Mouse (Mus musculus) midbrain, embryonic 14.5 days (tissue): ENCODE data around the gene B230104I21Rik. TPM values are rescaled to one million over a fixed set of nuclear protein-coding genes. Genes with fewer than 3 reads are reported as not detected.

ENCODE experiments used
- ATAC-seq: fragments of 200-750 bp; cut with Nextera tagmentation; 2 replicates; pipeline ENCODE4 v1.8.0; 2017; ENCODE audit warnings: moderate number of reproducible peaks, moderate library complexity; ENCODE audit not compliant: low FRiP score, low TSS enrichment
- DNase-seq: peaks from one replicate; pipeline ENCODE4 v3.0.0-alpha.2; 2015
- H3K27ac ChIP-seq: fragments of 300-500 bp; sonication (generic); replicated peaks from 2 replicates; pipeline ENCODE4 v1.5.1; 2014; ENCODE audit warnings: mild to moderate bottlenecking, low read depth, low read length, moderate library complexity
- H3K27me3 ChIP-seq: fragments of 300-500 bp; sonication (generic); 2 replicates; pipeline ENCODE4 v1.6.1; 2014; ENCODE audit warnings: low read length, control low read depth, mixed read lengths; ENCODE audit not compliant: control insufficient read depth, insufficient read depth
- H3K36me3 ChIP-seq: fragments of 300-500 bp; sonication (generic); 2 replicates; pipeline ENCODE4 v1.6.1; 2014; ENCODE audit warnings: low read length, control low read depth; ENCODE audit not compliant: control insufficient read depth, insufficient read depth
- H3K4me1 ChIP-seq: fragments of 300-500 bp; sonication (generic); 2 replicates; pipeline ENCODE4 v1.6.1; 2014; ENCODE audit warnings: mild to moderate bottlenecking, antibody characterized with exemption, low read length, control low read depth; ENCODE audit not compliant: control insufficient read depth, insufficient read depth
- H3K4me2 ChIP-seq: fragments of 300-500 bp; sonication (generic); 2 replicates; pipeline ENCODE4 v1.6.1; 2014; ENCODE audit warnings: mild to moderate bottlenecking, low read length, moderate library complexity
- H3K4me3 ChIP-seq: fragments of 300-500 bp; sonication (generic); replicated peaks from 2 replicates; pipeline ENCODE4 v1.5.1; 2014; ENCODE audit warnings: low read depth, low read length
- H3K9ac ChIP-seq: fragments of 300-500 bp; sonication (generic); replicated peaks from 2 replicates; pipeline ENCODE4 v1.6.1; 2014; ENCODE audit warnings: mild to moderate bottlenecking, low read length, moderate library complexity
- H3K9me3 ChIP-seq: fragments of 300-500 bp; sonication (generic); 2 replicates; pipeline ENCODE4 v1.6.1; 2016; ENCODE audit warnings: low read length, control low read depth, mixed read lengths; ENCODE audit not compliant: control insufficient read depth
- WGBS: fragments of 180-500 bp; shearing (Covaris S2); extraction: QIAGEN DNeasy Blood & Tissue Kit; methylation state at CpG from one replicate; pipeline ENCODE4 v1.1.7; 2014; 5-methylcytosine and 5-hydroxymethylcytosine counted together
- polyA plus RNA-seq: library from polyadenylated mRNA; unstranded; fragments of >200 nt; fragmentation: Nextera tagmentation; extraction: Ambion mirVana; gene quantifications from 2 replicates; pipeline ENCODE4 v1.2.1, GENCODE M21; 2014

Gene B230104I21Rik
- polyA plus RNA-seq, 1 experiment from 2014 or later: not detected

- 0 out of 2 replicates have a peak, but pooled peaks have one; percentile 46 for ATAC-seq
- H3K4me1 ChIP-seq: peaks cover 34% of the 10 kb centered on the region
- DNase-seq: no peak
- no peaks in the 10 kb centered on the region for H3K9me3 ChIP-seq
- WGBS: 32% methylated on average over 18 of the region's 18 CpGs
- no peaks in the 10 kb centered on the region for H3K36me3 ChIP-seq
- H3K27me3 ChIP-seq: no peaks in the 10 kb centered on the region
- no peak overlapping the region for H3K4me3 ChIP-seq
- H3K27ac ChIP-seq: no peak overlapping the region
- no peak overlapping the region for H3K9ac ChIP-seq
- H3K4me2 ChIP-seq: no peak overlapping the region
These were observed 57.5 kb downstream of the B230104I21Rik start for GRCm38 (mm10) chr4:154393196-154394122.

- WGBS: 48% methylated on average over 7 of the region's 7 CpGs
- H3K9me3 ChIP-seq: no peaks in the 10 kb centered on the region
- peaks cover 34% of the 10 kb centered on the region for H3K4me1 ChIP-seq
- no peak overlapping the region for H3K9ac ChIP-seq
- H3K36me3 ChIP-seq: no peaks in the 10 kb centered on the region
- no peak overlapping the region for H3K27ac ChIP-seq
- no peak overlapping the region for H3K4me2 ChIP-seq
- H3K4me3 ChIP-seq: no peak overlapping the region
- no peak for DNase-seq
- no peak for ATAC-seq
- H3K27me3 ChIP-seq: no peaks in the 10 kb centered on the region
These were observed 58.3 kb downstream of the B230104I21Rik start for GRCm38 (mm10) chr4:154394123-154394722.

- Histone ChIP-seq H3K27ac (no peak overlapping the region), H3K4me3 (no peak overlapping the region), H3K9me3 (no peaks in the 10 kb centered on the region), H3K9ac (no peak overlapping the region), H3K4me2 (no peak overlapping the region), H3K4me1 (peaks cover 25% of the 10 kb centered on the region), H3K27me3 (no peaks in the 10 kb centered on the region), H3K36me3 (no peaks in the 10 kb centered on the region)
- 78% methylated on average over 14 of the region's 14 CpGs for WGBS
- ATAC-seq (no peak), DNase-seq (no peak)
These were observed 60.9 kb downstream of the B230104I21Rik start for GRCm38 (mm10) chr4:154396652-154397301.

Other genes starting within 250 kb of the B230104I21Rik start
- gene Trp73, start 195.9 kb upstream of the B230104I21Rik start, polyA plus RNA-seq: 0.20 and 0.59 TPM in 2 replicates
- gene Wrap73, start 193.8 kb upstream of the B230104I21Rik start, polyA plus RNA-seq: 43.2 and 45.6 TPM in 2 replicates
- gene Tprgl, start 175.5 kb upstream of the B230104I21Rik start, polyA plus RNA-seq: 203 and 208 TPM in 2 replicates
- 6.9 and 8.4 TPM in 2 replicates for gene Megf6, start 165.4 kb upstream of the B230104I21Rik start, polyA plus RNA-seq
- 0.74 and 0.93 TPM in 2 replicates for gene Arhgef16, start 34.5 kb upstream of the B230104I21Rik start, polyA plus RNA-seq